Mouse (Mus musculus): ENCODE results near the gene Hamp2. TPM values are rescaled to one million over a fixed set of nuclear protein-coding genes. Genes with fewer than 3 reads are reported as not detected.
"Not testable (repeated sequence)": the region's sequence is repeated elsewhere in the genome, so short reads cannot be mapped to it uniquely, and the experiment has no call there.

Gene Hamp2
- 1 to 10 TPM; 2.9 to 4.6 TPM for total RNA-seq (2021)

DNA sequence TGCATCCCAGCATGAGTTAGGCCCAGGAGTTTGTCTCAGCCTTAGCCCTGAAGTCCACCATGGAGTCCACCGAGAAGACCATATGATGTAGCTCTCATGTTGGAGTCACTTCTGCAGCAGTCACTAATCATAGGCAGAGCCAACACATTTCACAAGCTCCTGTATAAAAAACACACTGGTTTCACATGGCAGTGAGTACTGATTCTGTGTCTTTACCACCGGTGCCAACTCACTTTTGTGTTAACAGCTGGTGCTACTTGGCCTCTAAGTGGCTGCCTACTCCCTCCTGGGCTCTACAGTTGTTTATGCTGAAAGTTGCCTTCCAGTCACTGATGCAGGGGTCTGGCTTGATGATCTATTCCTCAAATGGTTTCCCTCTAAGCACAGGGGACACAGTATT lies at the start of gene Hamp2:
TSS of gene Hamp2 (minus strand) at position 101 of the 400 bp plus-strand sequence.
- intact Hi-C loops (cut with DNase I); DNase-seq: not testable (repeated sequence)

DNA sequence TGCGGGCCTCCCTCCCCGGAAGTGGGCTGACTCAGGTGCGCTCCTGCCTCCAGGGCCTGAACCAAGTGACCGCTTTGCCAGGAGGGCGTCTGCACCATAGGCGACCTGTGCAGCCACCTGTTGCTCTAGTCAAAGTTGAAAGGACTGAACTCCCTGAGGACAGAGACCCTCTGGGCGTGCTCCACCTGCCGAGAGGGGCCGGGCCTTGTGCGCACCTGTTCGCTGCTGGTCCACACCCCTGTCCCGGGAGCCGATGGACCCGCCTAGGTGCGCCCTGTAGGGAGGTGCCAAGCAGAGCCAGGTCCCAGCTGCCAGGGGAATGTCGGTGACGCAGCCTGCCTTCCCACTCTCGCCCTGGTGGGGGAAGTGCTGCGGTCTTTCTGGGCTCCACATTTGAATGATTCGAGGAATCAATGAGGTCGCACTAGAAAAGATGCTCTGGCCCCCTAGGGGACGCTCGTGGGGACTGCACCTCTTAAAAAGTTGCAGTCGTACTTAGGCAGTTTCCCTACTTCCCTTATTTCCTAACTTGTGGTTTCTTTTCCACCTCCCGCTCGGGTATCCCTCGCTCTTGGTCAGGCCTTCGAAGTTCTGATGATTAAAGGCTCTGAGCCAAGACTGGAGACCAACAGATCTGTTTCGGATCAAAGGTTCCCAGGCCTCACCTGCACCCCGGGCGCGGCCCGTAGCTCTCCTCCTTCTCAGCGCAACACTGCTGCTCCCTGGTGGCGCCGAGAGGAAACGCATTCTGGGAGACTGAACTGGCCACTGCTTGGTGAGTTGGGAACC lies 49.2 kb upstream of the Hamp2 start, which contains the start of gene Fam187b:
TSS of gene Fam187b (plus strand) at position 290 of the 789 bp plus-strand sequence.
- DNase-seq, result peak; percentile 90 to 93
- intact Hi-C loops (cut with DNase I), result loop anchor here (1.0 to 5.0 kb wide), 6 partner anchors 17 to 386 kb away; partner anchors contain the start of genes Fxyd7, Kmt2b, Tmem147 and Usf2

DNA sequence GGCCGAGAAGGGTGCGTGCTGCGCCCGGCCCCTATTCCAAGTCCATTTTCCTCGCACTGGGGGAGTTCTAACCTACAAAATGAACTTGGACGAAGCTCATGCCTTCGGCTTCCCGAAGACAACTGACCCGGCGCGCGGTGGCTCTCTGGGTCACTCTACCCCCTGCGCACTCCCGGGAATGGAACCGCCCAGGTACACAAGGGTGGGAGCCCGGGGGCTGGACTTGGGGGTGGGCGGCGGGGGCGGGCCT lies 48.7 kb upstream of the Hamp2 start, which contains the start of gene Lsr:
TSS of gene Lsr (minus strand) at position 214 of the 250 bp plus-strand sequence.
- no peak for DNase-seq
- intact Hi-C loops (cut with DNase I), result loop anchor here (2.0 to 5.0 kb wide), 4 partner anchors 16 to 386 kb away; partner anchors contain the start of genes Kmt2b, Tmem147 and Usf2

DNA sequence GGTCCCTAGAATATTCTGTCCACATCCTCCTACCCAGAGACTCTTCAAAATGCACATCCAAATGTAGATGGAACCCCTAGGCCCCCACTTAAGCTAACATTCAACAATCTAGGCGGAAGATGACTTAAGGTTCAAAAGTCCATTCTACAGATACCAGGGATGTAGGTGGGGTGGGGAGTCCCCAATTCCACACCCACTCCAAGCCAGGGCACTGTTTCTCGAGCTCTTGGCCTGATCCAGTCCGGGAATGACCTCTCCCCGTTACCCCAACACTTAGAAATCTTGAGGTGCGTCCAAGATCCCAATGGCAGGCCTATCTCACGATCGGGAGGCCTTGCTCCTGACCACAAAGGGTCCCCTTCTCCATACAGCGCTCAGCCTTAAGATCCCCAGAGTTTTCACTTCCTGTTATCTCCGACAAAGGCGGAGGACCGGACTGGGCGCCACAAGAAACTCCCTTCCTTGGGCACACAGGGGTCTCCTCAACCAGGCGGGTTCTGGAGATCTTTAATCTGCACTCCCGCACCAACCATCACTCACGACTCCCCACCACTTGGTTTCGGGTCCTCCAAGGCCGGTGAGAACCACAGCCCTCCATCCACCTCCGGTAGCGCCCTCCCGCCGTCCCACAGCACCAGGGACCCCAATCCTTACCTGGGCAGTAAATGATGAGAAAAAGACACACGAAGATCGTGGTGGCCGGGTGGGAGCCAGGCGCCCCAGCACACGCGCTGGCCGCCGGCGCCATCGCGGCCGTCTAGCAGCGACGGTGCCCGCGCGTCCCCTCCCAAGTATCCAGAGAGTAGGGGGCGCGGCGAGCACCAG lies 48.2 kb upstream of the Hamp2 start:
- DNase-seq, result no peak
- intact Hi-C loops (cut with DNase I), result loop anchor here (2.0 to 5.0 kb wide), 4 partner anchors 16 to 385 kb away; partner anchors contain the start of genes Kmt2b, Tmem147 and Usf2

DNA sequence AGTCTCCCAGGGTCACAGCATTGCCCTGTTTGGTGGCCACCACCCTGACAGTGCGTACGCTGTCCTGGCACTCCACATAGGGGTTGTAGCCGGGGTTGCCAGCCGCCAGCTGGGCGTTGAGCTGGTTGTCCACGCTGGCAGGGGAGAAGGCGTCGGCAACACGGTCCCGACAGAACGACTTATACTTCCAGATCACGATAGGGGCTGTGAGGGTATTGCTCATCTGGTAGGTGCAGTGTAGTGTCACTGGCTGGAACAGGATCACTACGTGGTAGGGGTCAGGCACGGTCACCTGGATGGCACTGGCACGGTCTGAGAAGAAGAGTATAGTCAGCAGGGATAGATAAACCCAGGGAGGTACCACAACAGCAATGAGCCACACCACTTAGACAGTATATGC lies 47.4 kb upstream of the Hamp2 start:
- DNase-seq, result no peak
- intact Hi-C loops (cut with DNase I), result loop anchor here (2.0 to 5.0 kb wide), 4 partner anchors 15 to 385 kb away; partner anchors contain the start of genes Kmt2b, Tmem147 and Usf2

DNA sequence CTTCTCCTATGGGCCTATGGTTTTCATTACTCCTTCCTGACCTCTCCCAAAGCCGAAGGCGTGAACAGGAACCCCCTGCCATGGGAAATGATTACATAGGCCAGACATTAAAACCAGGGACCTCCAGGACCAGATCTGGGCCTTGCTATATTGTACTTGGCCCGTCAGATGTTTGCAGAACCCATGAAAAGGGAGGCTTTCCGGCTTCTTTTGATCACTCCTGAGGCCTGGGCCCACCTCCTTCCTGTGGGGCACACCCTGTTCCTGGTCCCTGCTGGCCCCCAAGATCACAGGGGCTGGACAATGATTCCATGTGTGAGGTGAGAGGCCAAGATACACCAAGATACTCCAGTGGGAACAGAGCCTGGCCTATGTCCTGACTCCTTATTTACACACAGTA lies 44.7 kb upstream of the Hamp2 start:
- intact Hi-C loops (cut with DNase I), result no loop called here
- DNase-seq, result no peak

DNA sequence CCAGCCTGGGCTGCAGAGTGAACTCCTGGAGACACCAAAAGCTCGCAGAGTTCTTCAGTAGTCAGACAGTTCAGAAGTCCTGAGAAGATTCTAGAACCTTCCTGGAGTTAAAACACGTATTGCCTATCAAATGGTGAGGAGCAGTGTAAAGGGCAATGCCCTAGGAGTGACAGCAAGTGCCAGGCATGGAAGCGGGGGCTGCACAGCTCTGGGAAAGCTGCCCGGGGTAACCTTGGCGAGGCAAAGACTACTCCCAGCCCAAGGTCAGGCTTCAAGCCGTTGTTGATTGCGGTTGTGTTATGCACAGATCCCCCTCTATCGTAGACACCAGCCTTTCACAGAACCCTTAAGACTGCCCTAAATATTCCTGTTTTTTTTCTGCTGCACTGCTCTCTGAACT lies 44.1 kb upstream of the Hamp2 start:
- intact Hi-C loops (cut with DNase I), result no loop called here
- DNase-seq, result no peak

DNA sequence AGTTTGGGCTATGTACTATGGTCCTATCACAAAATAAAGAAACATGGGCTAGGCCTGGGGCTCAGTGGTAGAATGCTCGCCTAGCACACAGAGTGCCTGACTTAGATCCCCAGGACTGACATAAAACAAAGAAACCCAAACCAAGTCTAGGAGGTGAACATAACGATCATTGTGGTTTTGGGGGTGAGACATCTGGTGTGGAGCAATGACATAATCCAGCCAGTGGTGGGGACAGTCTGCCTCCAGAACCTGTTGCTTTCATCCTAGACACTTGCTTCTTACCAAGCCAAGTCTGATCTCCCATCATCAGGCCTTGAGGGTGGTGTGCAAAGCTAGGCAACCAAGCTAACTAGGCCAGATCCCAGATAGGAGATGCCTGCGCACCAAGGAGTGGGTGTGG lies 42.2 kb upstream of the Hamp2 start:
- no peak for DNase-seq

DNA sequence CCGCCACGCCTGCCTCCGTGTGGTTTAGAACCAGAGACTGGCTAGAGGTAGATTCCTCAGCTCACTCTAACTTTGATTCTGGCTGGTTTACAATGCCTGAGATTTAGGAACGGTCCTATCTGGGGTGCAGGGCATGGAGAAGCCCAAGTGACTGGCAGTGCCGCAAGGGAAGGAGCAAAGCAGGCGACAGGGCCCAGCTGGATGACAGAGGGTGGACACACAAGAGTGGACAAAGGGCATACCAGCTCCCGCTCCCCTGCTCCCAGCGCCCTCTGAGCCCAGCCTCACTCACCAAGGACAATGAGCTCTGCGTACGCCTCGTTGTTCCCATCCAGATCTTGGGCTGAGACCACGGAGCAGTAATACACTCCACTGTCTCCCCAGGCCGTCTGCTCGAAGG lies 41.2 kb upstream of the Hamp2 start:
- no peak for DNase-seq
- intact Hi-C loops (cut with DNase I), result no loop called here

More for the DNA sequence above, 42.2 kb upstream of the Hamp2 start:
- intact Hi-C loops (cut with DNase I), result no loop called here

DNA sequence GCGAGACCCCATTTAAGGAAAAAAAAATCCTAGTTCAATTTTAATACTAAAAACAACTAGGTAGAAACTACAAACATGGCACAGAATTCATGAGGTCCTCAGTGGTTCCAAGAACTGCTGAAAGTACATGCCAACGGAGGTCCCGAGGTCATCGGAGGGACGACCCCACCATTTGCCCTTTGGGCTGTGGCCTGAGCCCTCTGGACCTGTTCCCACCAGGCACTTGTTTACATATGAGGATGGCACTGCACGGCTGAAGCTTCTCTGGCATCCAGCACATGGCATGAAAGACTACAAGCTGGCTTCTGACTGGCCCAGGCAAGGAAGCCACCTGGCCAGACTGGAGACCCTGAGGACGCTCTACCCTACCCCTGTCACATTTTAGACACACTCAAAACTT lies 39.9 kb upstream of the Hamp2 start:
- no peak for DNase-seq
- intact Hi-C loops (cut with DNase I), result no loop called here

DNA sequence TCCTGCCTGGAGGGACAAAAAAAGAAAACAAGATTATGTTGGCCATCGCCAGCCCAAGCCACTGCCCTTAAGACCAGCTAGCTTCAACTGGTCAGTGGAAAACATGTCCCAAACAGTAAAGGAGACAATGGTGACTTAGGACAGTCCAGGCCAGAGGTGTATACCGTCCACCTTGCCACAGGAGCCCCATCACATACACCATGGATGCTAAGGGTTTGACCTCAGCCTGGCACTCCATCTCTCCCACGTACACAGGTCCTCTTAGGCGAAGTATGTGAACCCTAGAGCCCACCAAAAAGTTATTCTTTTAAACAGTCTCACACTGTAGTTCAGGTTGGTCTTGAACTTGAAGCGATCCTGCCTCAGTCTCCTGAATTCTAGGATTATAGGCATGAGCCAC lies 38.4 kb upstream of the Hamp2 start:
- DNase-seq, result no peak
- intact Hi-C loops (cut with DNase I), result no loop called here

DNA sequence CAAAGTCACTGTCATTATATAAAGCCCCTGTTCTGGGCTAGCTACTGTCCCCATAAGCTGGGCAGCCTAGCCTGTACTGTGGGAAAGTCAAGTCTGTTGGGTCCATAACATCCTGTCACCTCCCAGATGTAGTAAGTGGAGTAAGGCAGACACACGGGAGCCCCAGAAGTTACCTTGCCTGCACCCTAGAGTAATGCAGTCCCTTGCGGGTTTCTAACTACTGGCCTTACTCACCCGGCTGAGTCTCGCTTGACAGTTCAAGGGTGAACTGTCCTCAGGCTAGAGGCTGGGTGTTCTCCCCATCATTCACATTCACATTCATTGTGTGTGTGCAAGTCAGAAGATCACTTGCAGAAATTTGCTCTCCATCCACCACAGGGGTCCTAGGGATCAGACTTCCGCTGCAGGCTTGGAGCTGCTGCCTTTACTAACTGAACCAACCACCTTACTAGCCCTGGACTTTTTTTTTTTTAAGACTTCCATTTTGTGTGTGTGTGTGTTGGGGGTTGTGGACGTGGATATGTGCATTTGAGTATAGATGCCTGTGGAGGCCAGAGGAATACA lies 35.4 kb upstream of the Hamp2 start:
- intact Hi-C loops (cut with DNase I), result loop anchor here (5.0 to 10.0 kb wide), 4 partner anchors 92 to 365 kb away; partner anchors contain the start of genes Fxyd7, Tmem147 and Zbtb32
- no peak for DNase-seq

DNA sequence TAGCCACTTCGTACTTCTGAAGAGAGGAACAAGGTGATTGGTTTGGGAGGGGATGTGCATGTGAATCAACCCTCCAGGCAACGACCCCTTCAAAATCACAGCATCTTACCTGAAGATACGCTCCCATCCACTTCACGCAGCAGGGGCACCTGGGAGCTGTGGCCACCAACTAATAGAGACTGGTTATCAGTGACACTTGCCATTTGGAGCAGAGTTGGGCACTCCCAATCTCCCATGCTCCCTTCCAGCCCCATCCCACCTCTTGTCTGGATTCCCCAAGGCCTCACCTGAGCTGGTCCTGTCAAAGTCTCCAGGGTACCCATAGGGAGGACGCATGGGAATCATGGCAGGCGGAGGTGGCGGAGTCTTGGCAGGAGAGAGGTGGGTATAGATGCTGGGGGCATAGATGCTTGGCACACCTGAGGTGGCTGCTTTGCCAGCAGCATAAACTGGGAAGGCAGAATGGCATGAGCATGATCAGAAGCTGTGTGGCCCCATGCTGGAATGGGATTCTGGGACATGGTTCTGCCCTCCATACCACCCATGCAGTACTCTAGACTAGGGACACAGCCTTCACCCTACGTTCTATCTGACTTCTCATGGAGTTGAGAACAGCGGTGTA lies 34.5 kb upstream of the Hamp2 start:
- DNase-seq, result no peak
- intact Hi-C loops (cut with DNase I), result loop anchor here (5.0 to 10.0 kb wide), 4 partner anchors 93 to 364 kb away; partner anchors contain the start of genes Fxyd7, Tmem147 and Zbtb32

DNA sequence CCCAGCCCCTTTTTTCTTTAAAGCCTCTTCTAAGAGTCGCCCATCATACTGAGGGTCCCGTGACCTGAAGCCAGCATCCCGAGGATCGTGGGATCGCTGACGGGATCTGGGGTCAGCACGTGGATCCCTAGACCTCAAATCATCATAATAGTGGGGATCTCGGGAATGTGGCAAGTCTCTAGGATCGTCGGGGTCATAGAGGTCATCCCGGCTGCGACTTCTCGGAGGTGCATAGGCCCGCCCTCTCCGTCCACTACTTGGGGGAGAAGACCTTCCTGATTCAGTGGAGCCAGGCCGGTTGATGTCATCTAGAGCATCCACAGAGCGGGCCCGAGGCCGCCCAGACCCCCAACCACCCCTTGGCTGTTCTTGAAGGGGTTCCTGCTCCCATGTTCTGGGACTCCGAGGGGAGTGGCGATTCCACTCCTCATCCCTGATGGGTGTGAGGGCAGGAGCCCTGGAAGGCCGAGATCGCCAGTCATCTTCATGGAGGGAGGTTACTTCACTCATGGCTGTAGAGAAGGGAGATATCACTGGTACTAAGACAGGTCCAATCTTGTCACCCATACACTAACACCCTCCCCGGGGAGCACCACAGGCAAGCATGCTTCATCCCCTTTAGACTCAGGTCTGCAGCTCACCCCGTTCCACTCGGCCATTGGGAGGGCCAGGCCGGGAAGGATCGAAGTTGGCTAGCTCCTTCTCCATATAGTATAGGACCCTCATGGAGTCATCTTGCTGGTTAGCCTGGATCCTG lies 33.8 kb upstream of the Hamp2 start:
- intact Hi-C loops (cut with DNase I), result loop anchor here (5.0 to 10.0 kb wide), 4 partner anchors 94 to 363 kb away; partner anchors contain the start of genes Fxyd7, Tmem147 and Zbtb32
- no peak for DNase-seq

DNA sequence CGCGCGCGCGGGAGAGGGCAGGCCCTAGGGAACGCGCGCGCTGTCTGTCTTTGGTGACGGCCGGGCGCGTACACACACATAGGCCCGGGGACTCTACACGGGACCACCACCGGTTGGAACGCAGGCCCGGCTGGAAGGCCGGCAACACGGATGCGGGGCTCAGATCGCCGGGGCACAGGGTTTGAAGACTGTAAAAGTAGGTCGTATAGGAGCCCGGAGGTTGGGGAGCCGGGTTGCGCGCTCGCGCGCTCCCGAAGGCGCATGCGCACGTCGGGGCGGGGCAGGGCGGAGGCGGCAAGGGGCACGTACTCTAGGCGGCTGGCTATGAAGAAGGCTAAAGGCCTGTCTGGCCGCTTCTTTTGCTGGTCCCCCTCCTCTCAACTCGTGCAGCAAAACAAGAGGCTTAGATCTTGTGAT lies 32.9 kb upstream of the Hamp2 start:
- intact Hi-C loops (cut with DNase I), result loop anchor here (2.0 to 10.0 kb wide), 5 partner anchors 15 to 363 kb away; partner anchors contain the start of genes Fam187b, Fxyd7, Lsr and Tmem147
- DNase-seq, result peak; percentile 94 to 96

DNA sequence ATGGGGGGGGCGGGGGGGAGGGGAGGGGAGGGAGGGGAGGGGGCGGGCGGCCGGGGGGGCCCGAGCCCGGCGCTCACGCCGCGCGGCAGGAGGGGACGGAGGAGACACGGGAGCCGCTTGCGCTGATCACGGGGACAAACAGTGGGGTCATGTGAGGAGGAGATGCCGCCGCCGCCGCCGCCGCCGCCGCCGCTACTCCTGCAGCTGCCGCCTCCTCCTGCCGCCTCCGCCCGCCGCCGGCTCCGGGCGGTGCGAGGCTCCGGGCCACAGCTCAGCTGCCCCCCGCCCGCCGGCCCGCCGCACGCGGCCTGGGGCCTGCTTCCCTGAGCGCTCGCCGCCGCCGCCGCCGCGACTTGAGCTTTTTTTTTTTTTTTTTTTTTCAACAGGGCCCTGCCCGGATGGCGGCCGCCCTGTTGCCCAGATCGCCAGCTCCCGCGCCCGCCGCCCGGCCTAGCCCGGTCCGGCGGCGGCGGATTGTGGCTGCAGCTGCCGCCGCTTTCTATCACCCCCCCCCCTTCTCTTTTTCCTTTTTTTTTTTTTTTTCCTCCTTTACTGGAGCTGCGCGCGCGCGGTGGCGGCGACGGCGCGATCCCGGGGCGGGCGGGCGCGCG lies 32.4 kb upstream of the Hamp2 start, which contains the start of gene Usf2:
TSS of gene Usf2 (minus strand) at position 48 of the 611 bp plus-strand sequence.
- intact Hi-C loops (cut with DNase I), result loop anchor here (2.0 to 10.0 kb wide), 5 partner anchors 16 to 362 kb away; partner anchors contain the start of genes Fam187b, Fxyd7, Lsr and Tmem147
- peak; percentile 78 to 83 for DNase-seq

DNA sequence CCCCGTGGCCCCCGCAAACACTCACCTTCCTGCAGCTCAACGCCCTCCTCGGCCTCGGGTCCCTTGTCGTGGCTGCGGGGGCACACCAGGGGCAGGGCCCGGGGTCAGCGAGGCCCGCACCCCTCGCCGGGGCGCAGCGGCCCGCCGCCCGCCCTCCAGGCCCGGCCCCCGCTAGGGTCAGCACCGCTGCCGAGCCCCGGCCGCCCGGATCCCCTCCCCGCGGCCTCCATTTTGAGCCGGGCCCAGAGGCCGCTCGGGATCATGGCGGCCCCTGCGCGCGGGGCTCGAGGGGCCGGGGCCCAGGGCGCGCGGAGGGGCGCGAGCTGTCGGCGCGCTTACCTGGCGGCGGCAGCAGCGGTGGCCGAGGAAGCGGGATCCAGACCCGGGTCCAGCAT lies 31.9 kb upstream of the Hamp2 start:
- DNase-seq, result peak in 1 of 2 experiments; percentile 49

DNA sequence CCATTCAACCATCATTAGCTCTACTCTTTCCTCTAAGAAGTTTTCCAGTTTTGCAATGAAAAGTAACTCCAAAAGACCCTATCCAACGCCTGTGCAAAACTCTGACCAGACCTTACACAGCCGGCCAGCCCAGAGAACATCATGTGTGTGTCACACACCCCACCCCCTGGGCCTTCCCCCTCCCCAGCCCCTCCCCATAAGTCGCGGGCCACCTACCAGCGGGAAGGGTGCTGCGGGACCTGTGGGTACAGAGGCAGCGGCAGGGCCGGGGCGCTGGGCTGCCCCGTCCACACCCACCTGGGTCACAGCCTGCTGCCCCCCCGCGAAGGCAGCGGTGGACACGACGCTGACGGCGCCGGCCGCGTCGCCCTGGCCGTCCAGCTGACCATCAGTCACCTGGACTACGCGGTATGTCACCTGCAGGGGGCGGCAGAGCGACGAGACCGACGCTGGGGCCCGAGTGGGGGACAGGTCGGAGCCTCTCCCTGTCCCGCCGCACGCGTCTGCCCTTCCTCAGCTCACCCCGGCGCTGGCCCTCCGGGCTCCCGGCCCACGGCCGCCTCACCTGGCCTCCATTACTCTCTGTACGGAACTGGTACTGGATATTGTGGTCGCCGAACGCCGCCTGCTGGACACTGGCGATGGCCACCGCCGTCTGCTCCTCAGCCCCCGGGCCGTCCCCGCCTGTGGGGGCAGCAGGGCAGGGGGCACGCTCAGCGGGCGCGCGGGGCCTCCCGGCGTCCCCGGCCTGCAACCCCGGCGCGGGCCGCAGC lies 31.3 kb upstream of the Hamp2 start:
- intact Hi-C loops (cut with DNase I), result loop anchor here (2.0 to 10.0 kb wide), 5 partner anchors 17 to 361 kb away; partner anchors contain the start of genes Fam187b, Fxyd7, Lsr and Tmem147
- DNase-seq, result peak; percentile 92

More for the DNA sequence above, 31.9 kb upstream of the Hamp2 start:
- intact Hi-C loops (cut with DNase I), result loop anchor here (2.0 to 10.0 kb wide), 5 partner anchors 16 to 362 kb away; partner anchors contain the start of genes Fam187b, Fxyd7, Lsr and Tmem147
